Mouse (Mus musculus): ENCODE data around the gene Nrxn2. TPM values are rescaled to one million over a fixed set of nuclear protein-coding genes. Genes with fewer than 3 reads are reported as not detected.

Nrxn2 gene
- polyA plus RNA-seq, 1 experiment, result 0.39 TPM

DNA sequence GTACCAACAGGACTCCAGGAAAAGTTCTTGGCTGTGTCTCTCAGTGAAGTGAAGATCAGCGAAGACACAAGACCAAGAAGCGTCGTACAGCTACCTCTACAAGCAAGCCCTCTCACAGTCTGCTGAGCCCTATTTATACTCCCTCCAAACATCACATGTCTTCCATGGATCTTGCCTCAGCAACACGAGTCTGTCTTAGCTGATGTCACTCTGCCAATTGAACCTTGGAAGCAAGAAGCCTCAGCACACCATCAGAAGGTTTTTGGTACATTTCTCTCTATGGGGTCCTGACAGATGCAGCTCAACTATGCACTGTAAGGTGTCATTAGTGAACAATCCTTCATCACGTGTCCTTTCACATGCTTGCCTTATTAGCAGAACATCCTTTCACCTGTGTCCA, 152.9 kb downstream of the Nrxn2 start:
- H3K4me3 ChIP-seq (ENCODE audit: insufficient read depth, low read length), result no peak overlapping the region
- no peak for TF ChIP-seq POLR2A (IDR thresholded peaks at IDR 0.05; ENCODE audit: low read depth, low read length)
- TF ChIP-seq CTCF (IDR thresholded peaks at IDR 0.05; ENCODE audit: borderline replicate concordance, insufficient read depth, low read length), result no peak
- no peaks in the 10 kb centered on the region for H3K4me1 ChIP-seq (ENCODE audit: control insufficient read depth, insufficient read depth, low read length)
- H3K27ac ChIP-seq (ENCODE audit: insufficient read depth, low read length), result no peak overlapping the region

DNA sequence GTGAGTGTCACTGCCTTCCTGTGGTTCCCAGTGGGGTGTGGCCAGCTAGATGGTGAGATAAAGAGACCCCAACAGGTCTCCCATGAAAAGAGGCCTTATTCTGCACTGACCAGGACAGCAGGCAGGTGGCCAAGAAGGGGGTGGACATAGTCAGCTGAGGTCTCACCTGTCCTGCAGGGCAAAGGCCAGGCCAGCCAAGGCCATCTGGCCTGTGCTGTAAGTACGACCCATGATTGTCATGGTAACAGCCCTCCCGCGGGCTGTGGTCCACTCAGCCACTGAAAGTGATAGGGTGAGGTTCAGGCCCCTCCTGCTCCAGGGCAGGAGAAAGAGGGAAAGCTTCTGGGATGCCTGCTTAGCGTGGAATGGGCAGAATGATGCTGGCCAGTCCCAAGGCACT, 153.5 kb downstream of the Nrxn2 start:
- TF ChIP-seq CTCF (IDR thresholded peaks at IDR 0.05; ENCODE audit: borderline replicate concordance, insufficient read depth, low read length), result no peak
- TF ChIP-seq POLR2A (IDR thresholded peaks at IDR 0.05; ENCODE audit: low read depth, low read length), result no peak

More for the DNA sequence above, 153.5 kb downstream of the Nrxn2 start:
- no peak overlapping the region for H3K4me3 ChIP-seq (ENCODE audit: insufficient read depth, low read length)
- H3K4me1 ChIP-seq (ENCODE audit: control insufficient read depth, insufficient read depth, low read length), result no peaks in the 10 kb centered on the region
- H3K27ac ChIP-seq (ENCODE audit: insufficient read depth, low read length), result no peak overlapping the region

Other genes with a start within 250 kb of the Nrxn2 start
- not detected in 2 replicates for gene Majin, start 234.3 kb upstream of the Nrxn2 start, polyA plus RNA-seq (2011; ENCODE audit: insufficient read length, low read depth, missing spikeins)
- not detected in 2 replicates for gene Gpha2, start 192.4 kb upstream of the Nrxn2 start, polyA plus RNA-seq (2011; ENCODE audit: insufficient read length, low read depth, missing spikeins)
- 26.0 and 33.0 TPM in 2 replicates for gene Ppp2r5b, start 182.9 kb upstream of the Nrxn2 start, polyA plus RNA-seq (2011; ENCODE audit: insufficient read length, low read depth, missing spikeins)
- gene Atg2a, start 177.1 kb upstream of the Nrxn2 start, polyA plus RNA-seq (2011; ENCODE audit: insufficient read length, low read depth, missing spikeins), result 13.0 and 14.3 TPM in 2 replicates
- gene Ehd1, start 142.0 kb upstream of the Nrxn2 start, polyA plus RNA-seq (2011; ENCODE audit: insufficient read length, low read depth, missing spikeins), result 72.9 and 96.4 TPM in 2 replicates
- gene Cdc42bpg, start 112.3 kb upstream of the Nrxn2 start, polyA plus RNA-seq (2011; ENCODE audit: insufficient read length, low read depth, missing spikeins), result 17.0 and 18.6 TPM in 2 replicates
- gene Men1, start 83.8 kb upstream of the Nrxn2 start, polyA plus RNA-seq (2011; ENCODE audit: insufficient read length, low read depth, missing spikeins), result 36.1 and 37.5 TPM in 2 replicates
- gene Map4k2, start 77.6 kb upstream of the Nrxn2 start, polyA plus RNA-seq (2011; ENCODE audit: insufficient read length, low read depth, missing spikeins), result 18.0 and 24.3 TPM in 2 replicates
- gene Sf1, start 55.0 kb upstream of the Nrxn2 start, polyA plus RNA-seq (2011; ENCODE audit: insufficient read length, low read depth, missing spikeins), result 186 and 226 TPM in 2 replicates
- 0.38 and 0.91 TPM in 2 replicates for gene Pygm, start 34.3 kb upstream of the Nrxn2 start, polyA plus RNA-seq (2011; ENCODE audit: insufficient read length, low read depth, missing spikeins)
- 1.8 and 2.3 TPM in 2 replicates for gene Rasgrp2, start 19.4 kb upstream of the Nrxn2 start, polyA plus RNA-seq (2011; ENCODE audit: insufficient read length, low read depth, missing spikeins)
- not detected in 2 replicates for gene Slc22a12, start 124.3 kb downstream of the Nrxn2 start, polyA plus RNA-seq (2011; ENCODE audit: insufficient read length, low read depth, missing spikeins)

All from embryonic fibroblast, embryonic 13.5 days (primary cell).